Mouse (Mus musculus): ENCODE data around the gene Otulin. TPM values are rescaled to one million over a fixed set of nuclear protein-coding genes. Genes with fewer than 3 reads are reported as not detected.

Gene Otulin
- total RNA-seq (2021): 10 to 100 TPM; 25.4 to 27.0 TPM

DNA sequence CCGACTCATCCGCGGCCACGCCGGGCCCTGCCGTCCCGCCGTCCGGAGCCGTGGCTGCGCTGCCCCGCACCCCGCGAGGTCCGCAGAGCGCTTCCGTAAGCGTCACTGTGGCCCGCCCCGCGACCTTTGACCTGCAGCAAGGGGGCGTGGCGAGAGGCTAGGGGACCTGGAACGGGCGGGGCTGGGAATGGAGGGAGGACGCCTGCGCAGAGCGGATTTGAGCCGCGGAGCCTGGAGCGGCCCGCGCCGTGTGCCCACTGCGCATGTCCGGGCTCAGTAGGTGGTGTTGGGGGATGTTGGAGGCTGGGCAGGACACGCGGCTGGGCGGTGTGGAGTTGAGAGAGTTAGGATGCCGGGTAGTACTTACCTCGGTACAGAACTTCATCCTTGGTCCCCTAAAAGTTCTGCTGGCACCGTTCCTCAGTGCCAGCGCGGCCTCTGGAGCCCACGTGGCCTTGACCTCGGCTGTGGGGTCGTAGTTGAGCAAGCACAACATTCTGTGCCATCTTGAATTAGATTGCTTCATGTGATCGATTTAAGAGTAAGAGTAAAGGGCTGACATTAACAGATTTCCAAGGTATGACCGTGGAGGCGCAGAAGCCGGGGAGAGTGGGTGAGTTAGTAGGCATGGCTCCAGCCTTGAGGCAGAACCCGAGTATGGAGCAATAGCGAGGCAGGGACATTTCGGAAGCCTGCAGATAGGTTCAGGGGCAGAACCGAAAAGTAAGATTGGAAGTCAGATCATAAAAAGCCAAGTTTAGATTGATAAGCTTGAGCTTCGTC is at the start of gene Otulin:
Gene Otulin (minus strand): TSS at position 93 of the 783 bp plus-strand sequence.
- intact Hi-C loops (cut with DNase I): no loop called here
- peak; percentile 99 for DNase-seq

DNA sequence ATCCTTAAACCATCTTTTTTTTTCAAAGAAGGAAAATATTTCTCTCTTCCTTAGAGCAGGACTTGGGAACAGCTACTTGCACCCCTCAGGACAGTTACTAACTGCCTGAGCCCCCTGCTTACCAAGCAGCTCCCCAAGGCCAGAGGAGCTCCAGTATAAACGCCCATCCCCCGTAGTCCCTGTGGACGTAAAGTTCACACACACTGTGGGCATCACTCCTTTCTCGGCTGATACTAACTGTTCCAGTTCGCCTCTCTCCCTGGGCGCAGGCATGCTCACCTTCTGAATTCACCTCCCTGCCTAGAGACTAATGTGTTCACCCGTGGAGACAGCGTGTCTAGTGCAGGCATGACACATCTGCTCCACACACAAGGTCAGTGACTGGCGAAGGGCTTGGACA is 48.0 kb upstream of the Otulin start:
- intact Hi-C loops (cut with DNase I): no loop called here
- DNase-seq: no peak

DNA sequence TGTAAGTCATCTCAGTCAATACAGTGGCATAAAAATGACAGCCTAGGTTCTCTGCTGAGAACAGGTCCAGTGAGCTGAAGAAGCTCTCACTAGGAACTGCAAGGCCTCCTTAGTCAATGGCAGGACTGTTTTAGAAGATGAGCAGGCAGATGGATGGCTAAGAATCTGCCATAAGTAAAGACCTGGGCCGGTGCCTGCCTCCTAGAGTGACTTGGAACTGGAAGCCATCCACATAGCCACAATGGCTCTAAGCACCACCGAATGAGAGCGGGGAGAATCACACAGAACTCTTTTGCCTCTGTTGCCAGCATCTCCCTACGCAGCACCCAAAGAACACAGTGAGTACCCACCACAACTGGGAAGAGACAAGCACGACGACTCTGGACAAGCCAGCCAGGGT is 47.3 kb upstream of the Otulin start:
- peak; percentile 21 for DNase-seq
- intact Hi-C loops (cut with DNase I): no loop called here

DNA sequence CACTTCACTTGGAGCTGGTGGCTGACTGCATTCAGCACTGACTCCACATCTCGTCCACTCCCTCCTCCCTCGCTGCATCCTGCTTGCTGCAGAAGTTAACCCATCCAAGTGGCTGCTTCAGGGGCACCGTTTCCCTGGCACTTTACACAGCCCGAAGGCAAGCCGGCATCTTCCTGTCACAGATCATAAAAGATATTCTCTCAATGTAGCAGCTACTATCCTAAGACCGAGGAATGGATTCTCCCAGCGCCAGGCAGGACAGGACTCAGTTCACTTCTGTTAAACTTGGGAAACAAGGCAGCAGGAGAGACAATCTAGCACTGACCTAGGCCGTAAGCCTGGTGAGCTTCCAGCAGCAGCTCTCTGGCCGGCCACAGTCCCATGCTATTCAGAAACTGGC is 45.7 kb upstream of the Otulin start:
- intact Hi-C loops (cut with DNase I): no loop called here
- no peak for DNase-seq

DNA sequence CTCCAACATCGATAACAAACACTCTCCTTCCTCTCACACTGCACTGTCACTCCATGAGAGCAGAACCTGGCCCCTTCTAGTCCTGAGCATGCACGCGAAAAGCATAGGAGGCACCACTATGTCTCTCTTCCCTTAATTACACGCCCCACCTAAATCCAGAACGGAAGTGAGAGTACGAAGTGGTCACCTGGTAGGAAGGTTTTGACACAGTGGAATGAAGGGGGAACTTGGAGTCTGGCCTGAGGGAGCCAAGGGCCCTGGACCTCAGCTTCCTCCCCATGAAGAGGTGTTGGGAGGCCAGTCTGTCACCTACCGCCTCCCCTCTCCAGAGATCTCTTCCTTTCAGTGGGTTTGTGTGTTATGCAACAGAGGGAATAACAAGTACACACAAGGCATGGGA is 44.6 kb upstream of the Otulin start:
- DNase-seq: no peak
- intact Hi-C loops (cut with DNase I): no loop called here

DNA sequence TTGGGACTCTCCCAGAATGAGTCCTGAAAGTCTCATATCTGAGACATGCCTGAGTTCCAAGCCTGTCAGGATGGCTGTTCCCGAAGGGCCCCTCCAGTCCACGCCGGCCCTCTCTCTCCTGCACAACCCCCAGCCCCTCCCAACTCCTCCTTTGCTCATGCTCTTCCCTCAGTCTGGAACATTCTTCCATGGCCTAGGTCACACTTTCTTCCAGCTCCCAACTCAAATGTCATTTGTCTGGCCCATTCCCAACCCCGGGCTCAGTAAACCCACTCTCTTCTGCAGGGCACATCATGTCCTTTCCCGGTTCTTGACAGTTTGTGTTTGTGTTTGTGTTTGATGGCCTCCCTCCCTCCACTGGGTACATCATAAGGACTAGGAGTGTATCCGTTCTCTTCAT is 43.5 kb upstream of the Otulin start:
- DNase-seq: no peak

DNA sequence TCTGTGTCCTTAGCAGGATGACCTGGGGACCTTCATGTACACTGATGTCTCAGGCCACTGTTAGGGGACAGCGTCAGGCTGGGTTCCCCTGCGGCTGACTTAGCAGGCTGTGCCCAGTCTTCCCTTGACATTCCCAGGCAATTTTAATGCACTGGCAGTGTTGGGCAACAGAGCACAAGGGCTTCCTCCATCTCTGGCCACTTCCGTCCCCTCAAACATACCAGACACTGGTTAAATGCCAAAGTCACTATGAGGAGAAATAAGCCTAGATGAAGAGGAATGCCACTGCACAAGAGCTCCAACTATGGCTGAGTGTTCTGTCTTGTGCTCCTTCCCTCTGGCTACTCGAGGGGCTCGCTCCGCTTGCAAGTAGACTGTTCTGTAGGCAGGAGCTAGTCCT is 42.7 kb upstream of the Otulin start:
- intact Hi-C loops (cut with DNase I): no loop called here
- no peak for DNase-seq

More for the DNA sequence above, 43.5 kb upstream of the Otulin start:
- intact Hi-C loops (cut with DNase I): no loop called here

DNA sequence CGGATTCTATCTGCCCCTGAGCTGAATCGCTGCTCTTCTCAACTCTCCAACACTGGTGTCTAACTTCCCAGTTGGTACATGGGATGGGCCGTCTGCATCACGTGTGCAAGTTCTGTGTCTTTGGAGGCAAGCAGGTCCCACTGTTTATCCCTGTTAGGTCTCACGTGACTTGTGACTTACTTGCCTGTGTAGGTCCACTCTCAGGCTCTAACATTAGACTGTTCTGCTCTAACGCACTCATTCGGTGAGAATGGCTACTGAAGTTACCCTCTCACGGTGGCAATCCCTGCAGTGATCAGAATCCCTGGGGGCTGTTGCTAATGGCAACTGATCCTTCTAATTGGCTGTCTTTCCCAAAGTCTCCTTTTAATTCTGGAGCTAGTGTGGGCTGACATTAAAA is 41.8 kb upstream of the Otulin start:
- no peak for DNase-seq
- intact Hi-C loops (cut with DNase I): no loop called here

DNA sequence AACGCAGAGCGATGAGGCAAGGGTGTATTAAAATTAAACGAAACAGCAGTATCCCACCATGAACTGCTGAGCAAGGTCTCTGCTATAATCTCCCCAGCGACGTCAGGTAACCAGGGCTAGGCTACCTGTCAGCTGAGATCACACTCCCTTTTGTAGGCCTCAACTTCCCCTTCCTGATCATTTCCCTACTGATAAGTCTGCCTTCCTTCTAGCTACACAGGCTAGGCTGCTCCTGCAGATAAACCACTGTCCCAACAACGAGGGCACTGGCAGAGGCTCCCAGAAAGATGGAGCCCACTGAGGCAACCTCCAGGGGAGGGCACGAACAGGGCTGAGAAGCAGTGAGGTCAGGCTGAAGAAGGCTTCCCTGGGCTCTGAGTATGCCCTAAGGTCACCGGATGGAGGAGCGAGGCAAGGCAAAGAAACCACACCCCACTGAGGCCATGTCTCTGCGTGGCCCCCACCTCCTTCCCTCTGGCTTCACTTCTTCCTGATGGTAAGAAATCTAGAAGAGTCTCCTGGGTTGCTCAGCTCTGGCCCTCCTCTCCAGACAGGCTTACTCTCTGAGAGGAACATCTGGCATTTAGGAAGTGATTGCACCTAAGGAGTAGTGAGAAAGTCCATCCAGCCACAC is 41.2 kb upstream of the Otulin start:
- DNase-seq: no peak
- intact Hi-C loops (cut with DNase I): no loop called here

DNA sequence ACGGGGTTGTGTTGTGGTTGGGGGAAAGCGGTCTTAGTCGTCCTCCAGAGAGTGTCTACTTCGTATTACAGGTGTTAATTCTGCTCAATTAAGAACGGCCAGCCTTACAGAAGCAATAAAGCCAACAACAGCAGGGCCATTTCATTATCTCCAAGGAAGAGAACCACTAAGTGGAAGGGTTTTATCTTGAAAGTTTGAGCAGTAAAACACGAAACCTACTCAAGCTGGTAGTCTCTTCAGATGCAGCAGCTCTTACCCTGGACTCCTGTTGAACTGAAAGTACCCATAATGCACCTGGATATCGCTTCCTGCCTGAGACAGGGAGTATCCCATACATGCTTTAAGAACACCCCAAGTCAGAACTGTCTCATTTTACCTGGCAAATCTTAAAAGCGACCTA is 40.2 kb upstream of the Otulin start:
- intact Hi-C loops (cut with DNase I): no loop called here
- no peak for DNase-seq

DNA sequence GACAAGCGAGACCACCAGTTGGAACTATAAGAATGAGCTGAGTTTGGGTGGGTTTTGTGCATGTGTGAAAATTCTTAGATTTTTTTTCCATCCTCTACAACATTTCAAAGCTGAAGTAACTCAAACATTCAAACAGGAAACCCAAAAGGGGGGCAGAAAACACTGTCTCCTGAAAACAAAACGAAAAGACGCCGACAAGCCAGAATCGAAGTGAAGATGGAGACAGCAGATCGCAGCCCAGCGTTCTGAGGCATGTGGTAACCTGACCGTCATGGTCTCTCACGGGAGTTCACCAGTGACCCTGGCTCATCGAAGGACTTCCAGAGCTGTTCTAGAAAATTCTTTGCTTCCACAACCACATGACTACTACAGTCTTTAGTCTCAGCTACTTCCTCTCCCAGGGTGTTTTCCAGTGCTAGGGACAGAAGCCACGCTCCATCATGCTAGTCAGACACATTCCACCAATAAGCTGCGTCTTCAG is 39.5 kb upstream of the Otulin start:
- intact Hi-C loops (cut with DNase I): no loop called here
- no peak for DNase-seq

DNA sequence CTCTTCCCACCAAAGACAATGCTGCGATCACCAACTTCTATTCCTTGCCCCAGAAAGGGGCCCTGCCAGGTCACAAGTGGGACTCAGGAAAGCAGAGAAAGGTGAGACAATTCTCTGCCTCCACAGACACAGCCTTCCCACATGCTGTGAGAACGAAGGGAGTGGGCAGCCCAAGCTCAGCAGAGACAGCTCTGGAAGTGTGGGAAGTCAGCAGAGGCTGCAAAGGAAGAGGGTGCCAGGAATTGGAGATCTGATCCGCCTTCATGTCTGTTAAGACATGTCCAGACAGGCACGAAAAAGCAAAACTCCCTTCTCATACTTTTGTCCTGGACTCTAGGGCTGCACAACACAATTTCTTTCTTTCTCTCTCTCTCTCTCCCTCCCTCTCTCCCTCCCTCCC is 38.8 kb upstream of the Otulin start:
- intact Hi-C loops (cut with DNase I): no loop called here
- no peak for DNase-seq

DNA sequence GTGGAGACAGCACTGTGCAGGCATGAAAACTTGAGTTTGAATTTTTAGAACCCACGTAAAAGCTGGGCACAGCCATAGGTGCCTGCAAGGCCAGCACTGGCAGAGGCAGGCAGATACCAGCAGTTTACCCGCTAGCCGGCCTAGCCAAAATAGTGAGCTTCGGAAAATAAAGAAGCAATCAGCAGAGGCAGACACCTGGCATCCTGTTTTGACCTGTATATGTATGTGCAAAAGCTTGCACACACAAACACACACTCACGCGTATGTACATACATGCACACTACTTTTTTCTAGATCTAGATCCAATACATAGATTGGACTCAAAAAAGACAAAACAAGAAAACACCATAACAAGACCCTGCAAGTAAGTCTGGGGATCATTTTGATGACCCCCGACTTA is 38.1 kb upstream of the Otulin start:
- intact Hi-C loops (cut with DNase I): no loop called here
- DNase-seq: no peak

DNA sequence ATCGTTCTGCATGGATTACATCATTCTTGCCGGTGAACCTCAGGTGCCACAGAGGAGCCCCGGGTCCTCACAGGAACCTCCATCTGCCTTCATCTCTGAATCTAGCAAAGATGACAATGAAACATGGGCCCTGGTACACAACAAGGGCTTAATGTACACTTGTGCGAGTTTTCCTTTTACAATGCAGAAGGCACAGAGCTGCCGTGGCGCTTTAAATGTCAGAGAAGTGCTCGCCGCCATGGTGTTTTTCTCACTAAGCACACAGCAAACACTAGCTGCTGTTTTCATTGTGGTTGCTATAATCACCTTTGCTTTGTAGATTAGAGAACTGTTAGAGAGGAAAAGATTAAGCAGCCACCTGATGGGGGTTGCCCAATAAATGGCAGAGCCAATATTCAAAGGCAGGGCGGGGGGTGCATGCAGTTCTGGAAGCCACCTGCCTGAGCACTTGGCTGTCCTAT is 37.5 kb upstream of the Otulin start:
- intact Hi-C loops (cut with DNase I): no loop called here
- DNase-seq: no peak

DNA sequence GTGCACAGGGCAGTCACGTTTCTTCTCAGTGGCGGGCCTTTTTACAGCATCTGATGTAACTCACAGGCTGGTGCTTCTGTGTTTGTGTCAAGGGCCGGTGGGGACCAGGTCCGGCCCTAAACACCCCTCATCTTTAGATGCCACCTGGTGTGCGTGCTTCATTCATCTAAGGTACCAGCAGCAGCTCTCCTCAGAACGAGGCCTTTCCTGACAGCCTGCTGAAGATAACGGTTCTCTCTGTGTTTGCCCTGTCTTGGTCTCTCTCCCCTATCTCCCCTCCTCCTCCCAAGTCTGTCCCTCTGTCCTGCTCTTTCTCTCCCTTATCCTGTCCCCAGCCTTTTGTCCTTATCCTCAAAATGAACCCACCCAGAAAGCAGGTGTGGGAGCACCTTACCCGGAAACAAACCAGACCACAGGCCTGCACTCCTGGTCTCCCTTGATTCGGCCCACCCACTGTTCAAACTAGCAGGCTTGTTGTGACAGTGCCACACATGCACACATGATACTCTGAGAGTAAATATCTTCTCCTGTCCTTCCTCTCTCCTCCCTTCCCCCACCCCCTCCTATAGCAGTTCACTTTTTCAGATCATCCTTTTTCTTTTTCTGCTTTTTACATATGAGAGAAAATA is 36.5 kb upstream of the Otulin start:
- no peak for DNase-seq
- intact Hi-C loops (cut with DNase I): no loop called here

DNA sequence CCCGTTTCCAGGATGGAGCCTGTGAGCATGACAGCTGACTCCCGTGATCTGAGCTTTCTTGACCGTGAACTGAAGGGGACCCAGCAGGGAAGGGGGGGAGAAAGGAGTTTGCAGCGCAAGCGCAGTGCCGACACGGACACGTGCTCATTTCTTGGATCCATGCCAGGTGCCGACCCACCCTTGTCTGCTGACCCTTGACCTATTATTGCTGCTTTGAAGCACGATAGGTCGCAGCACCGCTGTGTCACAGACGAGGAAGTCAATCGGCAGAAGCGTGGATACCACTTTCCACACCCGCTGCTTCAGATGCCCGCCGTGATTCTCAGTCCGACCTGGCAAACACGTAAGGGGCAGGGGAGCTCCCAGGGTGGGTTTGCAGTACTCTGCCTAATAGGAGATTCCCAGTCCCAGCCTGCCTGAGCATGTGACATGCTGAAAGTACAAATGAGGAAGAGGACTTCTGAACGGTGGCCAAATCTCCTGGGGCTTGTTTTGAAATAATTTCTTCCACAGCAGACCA is 35.0 kb upstream of the Otulin start:
- peak; percentile 87 for DNase-seq

DNA sequence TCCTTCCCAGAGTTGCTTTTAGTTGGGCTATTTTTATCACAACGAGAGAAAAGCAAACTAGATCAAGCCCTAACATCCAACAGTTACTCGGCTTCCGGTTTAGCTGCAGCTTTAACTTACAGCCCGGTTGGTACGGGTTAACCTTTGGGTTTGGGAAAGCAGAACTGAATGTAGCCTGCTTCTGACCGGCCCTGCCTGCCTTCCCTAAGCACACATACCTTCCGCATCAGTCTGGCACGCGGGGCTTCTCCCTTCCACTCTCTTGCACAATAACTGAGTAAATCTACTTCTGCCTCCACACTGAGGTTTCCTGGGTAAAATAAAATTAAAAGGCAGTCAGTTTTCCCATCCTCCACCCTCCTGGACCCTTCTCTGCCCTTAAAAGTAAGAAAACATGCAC is 33.6 kb upstream of the Otulin start:
- DNase-seq: no peak
- intact Hi-C loops (cut with DNase I): no loop called here

More for the DNA sequence above, 35.0 kb upstream of the Otulin start:
- intact Hi-C loops (cut with DNase I): no loop called here

DNA sequence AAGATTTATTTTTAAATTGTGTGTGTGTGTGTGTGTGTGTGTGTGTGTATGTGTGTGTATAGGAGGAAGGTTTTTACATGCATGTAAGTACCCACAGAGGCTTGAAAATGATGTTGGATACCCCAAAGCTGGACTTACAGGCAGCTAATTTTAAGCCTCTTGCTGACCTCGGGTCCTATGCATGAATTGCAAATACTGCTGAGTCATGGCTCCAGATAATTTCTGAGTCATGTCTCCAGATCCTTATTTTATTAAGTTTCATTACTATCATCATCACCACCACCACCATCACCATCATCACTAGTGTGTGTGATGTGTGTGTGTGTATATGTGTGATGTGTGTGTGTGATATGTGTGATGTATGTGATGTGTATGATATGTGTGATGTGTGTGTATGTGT is 32.2 kb upstream of the Otulin start:
- intact Hi-C loops (cut with DNase I): no loop called here
- no peak for DNase-seq

DNA sequence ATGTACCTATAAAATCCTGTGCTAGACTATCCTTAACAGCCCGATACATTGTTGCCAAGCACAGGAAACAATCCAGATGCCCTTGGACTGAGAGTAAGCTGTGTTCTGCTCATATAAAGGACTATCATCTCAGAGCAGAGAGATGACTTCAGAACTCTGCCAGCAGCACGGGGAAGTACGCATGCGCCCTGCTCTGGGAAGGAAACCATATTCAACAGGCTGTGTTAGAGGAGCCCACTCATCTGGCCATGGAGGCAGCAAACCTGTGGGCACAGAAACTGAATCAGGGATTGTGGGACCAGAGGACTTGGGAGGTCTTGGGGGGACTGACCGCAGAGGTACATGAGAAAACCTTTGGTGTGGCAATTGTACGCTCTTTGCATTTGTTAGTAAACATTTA is 31.2 kb upstream of the Otulin start:
- intact Hi-C loops (cut with DNase I): no loop called here
- no peak for DNase-seq

DNA sequence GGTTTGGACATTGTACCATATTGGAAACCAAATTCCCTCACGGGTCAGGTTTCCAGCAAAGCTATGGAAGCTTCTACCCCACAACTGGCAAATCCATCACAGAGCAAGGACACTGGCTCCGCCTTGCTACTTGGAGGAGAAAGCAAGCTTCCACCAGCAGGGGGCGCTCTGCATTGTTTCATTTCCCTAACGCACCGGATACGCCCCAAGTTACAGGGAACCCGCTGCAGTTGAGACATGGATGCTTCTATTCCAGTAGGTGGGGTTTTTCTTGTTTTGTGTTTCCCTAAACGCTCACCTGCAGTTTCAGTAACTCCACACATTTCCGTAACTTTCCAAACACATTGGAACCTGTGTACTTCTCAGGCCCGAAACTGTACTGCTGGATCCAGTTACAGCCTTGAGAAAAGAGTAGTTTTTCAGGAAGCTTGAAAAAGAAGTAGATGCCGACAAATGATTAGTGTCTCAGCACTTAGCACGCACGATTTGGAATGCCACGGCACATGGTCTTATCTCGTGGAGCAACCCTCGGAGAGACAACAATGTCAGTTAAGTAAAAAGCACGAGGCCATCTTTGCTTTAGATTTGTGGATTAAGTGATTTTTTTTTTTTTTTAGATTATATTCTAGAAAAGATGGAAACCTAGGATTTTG is 29.2 kb upstream of the Otulin start:
- intact Hi-C loops (cut with DNase I): loop anchor here (5.0 kb wide), 1 partner anchor 58 kb away; no protein-coding TSS in a partner anchor
- peak; percentile 89 for DNase-seq

DNA sequence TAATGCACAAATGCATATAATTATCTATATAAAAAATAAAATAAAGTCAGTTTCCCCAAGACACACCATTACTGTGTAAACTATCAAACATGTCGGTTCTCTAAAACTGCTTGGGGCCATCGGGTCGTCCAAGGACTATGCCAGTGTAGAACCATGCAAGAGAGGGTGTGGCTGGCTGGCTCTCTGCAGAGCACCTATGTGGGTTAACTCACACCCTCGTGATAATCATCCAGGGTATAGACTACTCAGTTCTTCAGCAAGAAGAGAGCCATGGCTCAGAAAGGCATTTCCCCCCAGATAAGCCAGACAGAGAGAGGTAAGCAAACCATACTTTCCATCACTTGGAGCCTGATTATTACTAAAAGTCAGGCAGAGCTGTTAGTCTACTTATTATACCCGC is 28.6 kb upstream of the Otulin start:
- intact Hi-C loops (cut with DNase I): loop anchor here (5.0 kb wide), 1 partner anchor 58 kb away; no protein-coding TSS in a partner anchor
- no peak for DNase-seq

Measured in left cerebral cortex, postnatal 4 days (tissue).